12 mouse cellular contexts compared by ENCODE assay signal in genomic region chr2:66043441-66044404, GRCm38 (mm10).
DNase-seq lines count a peak whose midpoint lies in the region; ATAC-seq and TF ChIP-seq lines count a peak whose summit lies in the region.
"Had no signal": no experiment of that assay in that cellular context is flagged by ENCODE, and none has a peak within 500 bp of the region (broad histone marks: within the 10 kb centered on the region; RNA-seq: fewer than 3 reads in every experiment).

No protein-coding gene starts in this region.

- no peak overlapping the region for H3K4me3 ChIP-seq in forebrain, embryonic 11.5 days (ENCODE audit: low read depth, low read length)
- H3K4me3 ChIP-seq in hindbrain, postnatal 0 days (ENCODE audit: low read length): no peak overlapping the region
- H3K4me3 ChIP-seq in neural tube, embryonic 13.5 days: no peak overlapping the region
- H3K4me3 ChIP-seq: embryonic facial prominence, embryonic 15.5 days; limb, embryonic 12.5 days had no signal

- peak overlapping the region; percentile 4; the same call in 1 of the 2 replicates for H3K9ac ChIP-seq in forebrain, embryonic 11.5 days (ENCODE audit: low read length)
- H3K9ac ChIP-seq in hindbrain, postnatal 0 days (replicated peaks; ENCODE audit: low read length): no peak overlapping the region
- H3K9ac ChIP-seq in neural tube, embryonic 13.5 days: 0 out of 2 replicates have a peak overlapping the region, but pooled peaks have one; percentile 31
- H3K9ac ChIP-seq: embryonic facial prominence, embryonic 15.5 days; limb, embryonic 12.5 days had no signal

- peak; percentile 77 for ATAC-seq in forebrain, embryonic 11.5 days (replicated peaks; ENCODE audit: low FRiP score)
- peak; percentile 88 for ATAC-seq in hindbrain, postnatal 0 days
- ATAC-seq in neural tube, embryonic 13.5 days (ENCODE audit: low read depth): peak; percentile 90
- ATAC-seq in erythroblast, adult 5-6 weeks (replicated peaks; ENCODE audit: low FRiP score, poor library complexity, severe bottlenecking): no peak

- 39% methylated on average over 17 of the region's 17 CpGs for WGBS in forebrain, embryonic 11.5 days
- 22% methylated on average over 17 of the region's 17 CpGs for WGBS in hindbrain, postnatal 0 days
- WGBS in neural tube, embryonic 13.5 days: 27% methylated on average over 17 of the region's 17 CpGs

- H3K9me3 ChIP-seq in forebrain, embryonic 11.5 days (ENCODE audit: control insufficient read depth, low read length): no peaks in the 10 kb centered on the region
- no peaks in the 10 kb centered on the region for H3K9me3 ChIP-seq in hindbrain, postnatal 0 days (ENCODE audit: low read length)
- H3K9me3 ChIP-seq in neural tube, embryonic 13.5 days: no peaks in the 10 kb centered on the region
- H3K9me3 ChIP-seq: embryonic facial prominence, embryonic 15.5 days; limb, embryonic 12.5 days had no signal

- intact Hi-C loops in left cerebral cortex, postnatal 36 days (cut with DNase I): loop anchor here (5.0 kb wide), 2 partner anchors 139 to 251 kb away; no protein-coding TSS in a partner anchor

- peaks cover 15% of the 10 kb centered on the region for H3K27me3 ChIP-seq in forebrain, embryonic 11.5 days (ENCODE audit: control insufficient read depth, insufficient read depth, low read length)
- no peaks in the 10 kb centered on the region for H3K27me3 ChIP-seq in hindbrain, postnatal 0 days (ENCODE audit: insufficient read depth, low read length)
- H3K27me3 ChIP-seq in neural tube, embryonic 13.5 days: no peaks in the 10 kb centered on the region
- H3K27me3 ChIP-seq: embryonic facial prominence, embryonic 15.5 days; limb, embryonic 12.5 days had no signal

- H3K27ac ChIP-seq in forebrain, embryonic 11.5 days (ENCODE audit: low read depth, low read length): peak overlapping the region; percentile 39; the same call in 1 of the 2 replicates
- H3K27ac ChIP-seq in hindbrain, postnatal 0 days: peak overlapping the region; percentile 54
- H3K27ac ChIP-seq in neural tube, embryonic 13.5 days (replicated peaks): peak overlapping the region; percentile 80
- H3K27ac ChIP-seq: embryonic facial prominence, embryonic 15.5 days; limb, embryonic 12.5 days had no signal

- TF ChIP-seq CTCF in hindbrain, postnatal 0 days (IDR thresholded peaks at IDR 0.05; ENCODE audit: low read depth): no peak

- no peak overlapping the region for H3K4me2 ChIP-seq in forebrain, embryonic 11.5 days (ENCODE audit: low read depth, low read length, severe bottlenecking)
- peak overlapping the region; percentile 34 for H3K4me2 ChIP-seq in hindbrain, postnatal 0 days (ENCODE audit: low read depth, low read length)
- peak overlapping the region; percentile 24; the same call in 1 of the 2 replicates for H3K4me2 ChIP-seq in neural tube, embryonic 13.5 days
- H3K4me2 ChIP-seq: embryonic facial prominence, embryonic 15.5 days; limb, embryonic 12.5 days had no signal

- peak; percentile 25 to 72 for DNase-seq in cerebellum, postnatal 4 days (ENCODE audit: low spot score in 2 of 2)
- DNase-seq in cerebellum, adult 11 months: no peak
- DNase-seq in forebrain, embryonic 11.5 days (ENCODE audit: low spot score): peak; percentile 76
- peak; percentile 87 for DNase-seq in hindbrain, postnatal 0 days (ENCODE audit: low spot score)
- no peak for DNase-seq in layer of hippocampus, postnatal 10 days (ENCODE audit: low spot score in 2 of 2)
- DNase-seq in left cerebral cortex, postnatal 36 days (ENCODE audit: low spot score in 2 of 2): no peak
- DNase-seq: kidney, postnatal 25 days; lung, postnatal 36 days had no signal

- peaks cover 4% of the 10 kb centered on the region for H3K4me1 ChIP-seq in forebrain, embryonic 11.5 days (replicated peaks; ENCODE audit: control insufficient read depth, insufficient read depth, low read length)
- H3K4me1 ChIP-seq in hindbrain, postnatal 0 days (ENCODE audit: insufficient read depth, low read length): peaks cover 3% of the 10 kb centered on the region
- peaks cover 29% of the 10 kb centered on the region for H3K4me1 ChIP-seq in neural tube, embryonic 13.5 days (replicated peaks)
- H3K4me1 ChIP-seq: embryonic facial prominence, embryonic 15.5 days had no signal

- no peaks in the 10 kb centered on the region for H3K36me3 ChIP-seq in forebrain, embryonic 11.5 days (ENCODE audit: control insufficient read depth, insufficient read depth, low read length)
- H3K36me3 ChIP-seq in hindbrain, postnatal 0 days (ENCODE audit: insufficient read depth, low read length): no peaks in the 10 kb centered on the region
- H3K36me3 ChIP-seq in neural tube, embryonic 13.5 days: no peaks in the 10 kb centered on the region
- H3K36me3 ChIP-seq: embryonic facial prominence, embryonic 15.5 days; limb, embryonic 12.5 days had no signal

Comparison
In these comparisons a context has a peak if more than half of its experiments do, and no peak if none do; other contexts are left out.
1. DNase-seq: peak in cerebellum, postnatal 4 days (2 of 2), forebrain, embryonic 11.5 days (single experiment) and hindbrain, postnatal 0 days (single experiment); none in cerebellum, adult 11 months (single experiment), layer of hippocampus, postnatal 10 days (0 of 2) and left cerebral cortex, postnatal 36 days (0 of 2).
2. Peak in every context shown above with its lines, with median percentiles within 50 percentile points of each other: H3K27ac ChIP-seq.